Mouse (Mus musculus): ENCODE measurements at regions not wholly inside any gene's neighbourhood (a gene's known extent, or its start where the extent isn't known, plus 50 kb on each side); places are given as distances from the start of the nearest gene placed in this dataset.

- TF ChIP-seq POLR2A (IDR thresholded peaks at IDR 0.05; ENCODE audit: borderline replicate concordance, low read depth, low read length) (no peak), CTCF (IDR thresholded peaks at IDR 0.05; ENCODE audit: low read depth, low read length) (no peak)
These were observed 178.2 kb upstream of the Ctnnb1 start for GRCm38 (mm10) chr9:120750820-120751219.

All from bone marrow macrophage, adult 2 months (primary cell).